In the genomic region with DNA sequence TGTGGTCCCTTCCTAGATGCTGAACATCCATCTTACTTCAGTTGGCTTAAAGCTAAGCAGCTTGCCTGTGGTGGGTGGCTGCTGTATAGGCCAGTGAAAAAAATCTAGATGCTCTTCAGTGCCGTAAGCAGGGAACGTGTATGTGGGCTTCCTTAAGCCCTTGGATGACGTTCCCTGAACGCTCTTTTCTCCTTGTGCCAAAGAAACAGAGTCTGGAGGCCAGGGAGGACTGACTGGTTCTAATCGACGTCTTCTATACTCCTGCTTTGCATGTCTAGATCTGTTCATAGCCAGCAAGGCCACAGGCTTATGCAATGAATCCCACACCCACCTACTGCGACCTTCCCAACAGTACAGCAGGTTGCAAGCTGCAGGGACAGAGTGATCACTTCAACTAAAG, we compare ENCODE assay signal across 22 mouse cellular contexts.
DNase-seq lines count a peak whose midpoint lies in the region; ATAC-seq and TF ChIP-seq lines count a peak whose summit lies in the region.
"Had no signal": no experiment of that assay in that cellular context is flagged by ENCODE, and none has a peak within 500 bp of the region (broad histone marks: within the 10 kb centered on the region; RNA-seq: fewer than 3 reads in every experiment).

No protein-coding gene starts in this region.

- no peaks in the 10 kb centered on the region for H3K4me1 ChIP-seq in stomach, embryonic 14.5 days (ENCODE audit: control insufficient read depth, insufficient read depth, low read length)
- H3K4me1 ChIP-seq in stomach, postnatal 0 days (replicated peaks; ENCODE audit: control insufficient read depth, insufficient read depth) = peaks cover 2% of the 10 kb centered on the region; the same call in 1 of the 2 replicates
- H3K4me1 ChIP-seq in limb, embryonic 15.5 days = peaks cover 31% of the 10 kb centered on the region
- H3K4me1 ChIP-seq: liver, embryonic 15.5 days had no signal

- no peak overlapping the region for H3K9ac ChIP-seq in stomach, embryonic 14.5 days (replicated peaks; ENCODE audit: low read depth, low read length)
- no peak overlapping the region for H3K9ac ChIP-seq in stomach, postnatal 0 days (ENCODE audit: low read length)
- H3K9ac ChIP-seq in limb, embryonic 15.5 days = no peak overlapping the region
- H3K9ac ChIP-seq: forebrain, postnatal 0 days; liver, embryonic 15.5 days; neural tube, embryonic 13.5 days had no signal

- no peaks in the 10 kb centered on the region for H3K36me3 ChIP-seq in stomach, embryonic 14.5 days (ENCODE audit: control insufficient read depth, insufficient read depth, low read length)
- H3K36me3 ChIP-seq in stomach, postnatal 0 days (ENCODE audit: control insufficient read depth, insufficient read depth, low read length) = 0 out of 2 replicates have a peak, but pooled peaks cover 2% of the 10 kb centered on the region
- H3K36me3 ChIP-seq in limb, embryonic 15.5 days = 0 out of 2 replicates have a peak, but pooled peaks cover 3% of the 10 kb centered on the region
- H3K36me3 ChIP-seq: forebrain, embryonic 10.5 days; liver, embryonic 15.5 days had no signal

- no peak overlapping the region for H3K4me3 ChIP-seq in stomach, embryonic 14.5 days (ENCODE audit: low read depth, low read length)
- no peak overlapping the region for H3K4me3 ChIP-seq in stomach, postnatal 0 days (ENCODE audit: low read depth, low read length)
- no peak overlapping the region for H3K4me3 ChIP-seq in limb, embryonic 15.5 days
- H3K4me3 ChIP-seq: forebrain, embryonic 10.5 days; liver, embryonic 15.5 days; neural tube, embryonic 13.5 days had no signal

- 76% methylated on average over 7 of the region's 7 CpGs for WGBS in stomach, embryonic 14.5 days
- WGBS in stomach, postnatal 0 days = 56% methylated on average over 7 of the region's 7 CpGs
- WGBS in limb, embryonic 15.5 days = 64% methylated on average over 7 of the region's 7 CpGs

- H3K4me2 ChIP-seq in stomach, embryonic 14.5 days (replicated peaks; ENCODE audit: low read depth, low read length) = no peak overlapping the region
- H3K4me2 ChIP-seq in stomach, postnatal 0 days (replicated peaks; ENCODE audit: low read depth) = no peak overlapping the region
- no peak overlapping the region for H3K4me2 ChIP-seq in limb, embryonic 15.5 days
- H3K4me2 ChIP-seq: liver, embryonic 15.5 days; midbrain, embryonic 11.5 days; neural tube, embryonic 13.5 days had no signal

- H3K27me3 ChIP-seq in stomach, embryonic 14.5 days (ENCODE audit: control insufficient read depth, insufficient read depth, low read length) = no peaks in the 10 kb centered on the region
- H3K27me3 ChIP-seq in stomach, postnatal 0 days (ENCODE audit: control insufficient read depth, insufficient read depth, low read length) = no peaks in the 10 kb centered on the region
- H3K27me3 ChIP-seq in limb, embryonic 15.5 days = no peaks in the 10 kb centered on the region
- H3K27me3 ChIP-seq: liver, embryonic 15.5 days; neural tube, embryonic 13.5 days had no signal

- H3K9me3 ChIP-seq in stomach, embryonic 14.5 days (ENCODE audit: control insufficient read depth, low read depth, low read length) = no peaks in the 10 kb centered on the region
- H3K9me3 ChIP-seq in stomach, postnatal 0 days (ENCODE audit: control insufficient read depth, low read length) = no peaks in the 10 kb centered on the region
- H3K9me3 ChIP-seq in limb, embryonic 15.5 days = no peaks in the 10 kb centered on the region
- H3K9me3 ChIP-seq: forebrain, embryonic 10.5 days; liver, embryonic 15.5 days; neural tube, embryonic 13.5 days had no signal

- H3K27ac ChIP-seq in stomach, embryonic 14.5 days (ENCODE audit: low read length) = peak overlapping the region; percentile 8; the same call in 1 of the 2 replicates
- no peak overlapping the region for H3K27ac ChIP-seq in stomach, postnatal 0 days (replicated peaks)
- H3K27ac ChIP-seq in limb, embryonic 15.5 days = peak overlapping the region; percentile 9; the same call in 1 of the 2 replicates
- H3K27ac ChIP-seq: forebrain, embryonic 10.5 days; kidney, postnatal 0 days; liver, embryonic 15.5 days; macrophage; neural tube, embryonic 13.5 days had no signal

- peak; percentile 15 to 26 for DNase-seq in left cerebral cortex, adult 18-20 months (ENCODE audit: low spot score in 2 of 2)
- DNase-seq in left cerebral cortex, adult 8-10 months (ENCODE audit: low spot score in 2 of 2) = no peak
- no peak for DNase-seq in stomach, postnatal 0 days (ENCODE audit: low spot score)
- DNase-seq in cerebellum, adult 11-12 months = no peak
- DNase-seq in ovary, postnatal 36 days (ENCODE audit: low spot score) = no peak
- DNase-seq: cerebellum, adult 8-10 months; forebrain, postnatal 0 days; gastrocnemius, postnatal 10 days; heart, adult 18-20 months; heart, postnatal 4 days; kidney, adult 11 months; layer of hippocampus, postnatal 36 days; thymus, adult 18-20 months had no signal

- no peak for TF ChIP-seq EP300 in stomach, postnatal 0 days (optimal IDR thresholded peaks at IDR 0.05)

- 0 out of 2 replicates have a peak, but pooled peaks have one; percentile 42 for ATAC-seq in stomach, embryonic 14.5 days (ENCODE audit: insufficient number of reproducible peaks, insufficient read depth, low FRiP score, low read depth)
- no peak for ATAC-seq in stomach, postnatal 0 days (ENCODE audit: low FRiP score, low TSS enrichment)
- no peak for ATAC-seq in limb, embryonic 15.5 days (ENCODE audit: insufficient number of reproducible peaks, low FRiP score, low TSS enrichment, low read depth)
- ATAC-seq: forebrain, postnatal 0 days; hindbrain, embryonic 16.5 days had no signal

- no peak for TF ChIP-seq CTCF in stomach, postnatal 0 days (IDR thresholded peaks at IDR 0.05; ENCODE audit: low read depth)

Comparison
In these comparisons a context has a peak if more than half of its experiments do, and no peak if none do; other contexts are left out.
1. DNase-seq: peak in left cerebral cortex, adult 18-20 months (2 of 2); none in left cerebral cortex, adult 8-10 months (0 of 2), stomach, postnatal 0 days (single experiment), cerebellum, adult 11-12 months (single experiment) and ovary, postnatal 36 days (single experiment).